Mouse (Mus musculus) fibroblast of lung, adult 2 months (primary cell): ENCODE results near the gene Htra1.
A peak's percentile ranks its signal among the peaks of the same experiment; 100 is the strongest.

Experiments
- DNase-seq: peaks from one replicate; pipeline ENCODE4 v3.0.0-alpha.2; 2011; ENCODE audit warnings: low read depth

The Htra1 gene

GRCm38 (mm10) chr7:130935421-130935792, 504 bp upstream of the Htra1 start:
- DNase-seq, result no peak

DNA sequence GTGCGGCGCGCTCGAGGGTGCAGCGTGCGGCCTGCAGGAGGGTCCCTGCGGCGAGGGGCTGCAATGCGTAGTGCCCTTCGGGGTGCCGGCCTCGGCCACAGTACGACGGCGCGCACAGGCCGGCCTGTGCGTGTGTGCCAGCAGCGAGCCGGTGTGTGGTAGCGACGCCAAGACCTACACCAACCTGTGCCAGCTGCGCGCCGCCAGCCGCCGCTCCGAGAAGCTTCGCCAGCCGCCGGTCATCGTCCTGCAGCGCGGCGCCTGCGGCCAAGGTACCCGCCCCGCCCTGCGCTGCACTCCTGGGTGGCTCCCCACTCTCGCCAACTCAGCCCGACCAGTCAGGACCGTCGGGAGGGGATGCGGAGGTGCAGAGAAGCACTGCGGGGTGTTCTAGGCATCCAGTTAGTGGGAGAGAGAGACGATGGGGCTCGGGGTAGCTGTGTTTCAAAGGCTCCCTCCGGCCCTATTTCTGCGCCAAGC, 601 bp downstream of the Htra1 start:
- no peak for DNase-seq

DNA sequence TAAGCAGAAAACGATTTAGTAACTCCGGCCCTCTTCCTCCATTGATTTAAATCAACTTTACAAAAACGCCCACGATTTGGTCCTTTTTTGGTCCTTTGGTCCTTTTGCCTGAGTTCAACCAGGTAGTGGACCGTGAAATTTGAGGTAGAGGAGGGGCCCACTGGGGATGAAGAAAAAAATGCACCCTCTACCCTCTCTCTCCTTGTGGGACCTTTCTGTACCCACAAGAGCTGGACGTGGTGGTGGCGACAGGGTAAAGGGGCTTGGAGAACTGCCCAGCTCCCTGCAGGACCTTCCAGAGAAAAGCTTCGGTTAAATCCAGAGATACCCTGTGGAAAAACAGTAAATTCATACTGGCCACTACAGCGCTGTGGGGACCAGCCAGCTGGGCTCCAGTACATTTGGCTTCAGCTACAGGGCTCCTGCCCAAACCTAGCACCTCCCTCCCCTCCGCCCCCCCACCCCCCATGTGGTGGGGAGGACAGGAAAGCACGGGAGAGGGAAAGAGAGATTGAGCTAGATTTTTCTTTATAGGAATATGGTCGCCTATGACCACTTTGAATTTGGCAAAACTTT, 1.4 kb downstream of the Htra1 start:
- no peak for DNase-seq

GRCm38 (mm10) chr7:130938005-130938404, 2.1 kb downstream of the Htra1 start:
- DNase-seq, result no peak

GRCm38 (mm10) chr7:130938896-130939295, 3.0 kb downstream of the Htra1 start:
- DNase-seq, result no peak

GRCm38 (mm10) chr7:130940733-130941132, 4.8 kb downstream of the Htra1 start:
- DNase-seq, result no peak

DNA sequence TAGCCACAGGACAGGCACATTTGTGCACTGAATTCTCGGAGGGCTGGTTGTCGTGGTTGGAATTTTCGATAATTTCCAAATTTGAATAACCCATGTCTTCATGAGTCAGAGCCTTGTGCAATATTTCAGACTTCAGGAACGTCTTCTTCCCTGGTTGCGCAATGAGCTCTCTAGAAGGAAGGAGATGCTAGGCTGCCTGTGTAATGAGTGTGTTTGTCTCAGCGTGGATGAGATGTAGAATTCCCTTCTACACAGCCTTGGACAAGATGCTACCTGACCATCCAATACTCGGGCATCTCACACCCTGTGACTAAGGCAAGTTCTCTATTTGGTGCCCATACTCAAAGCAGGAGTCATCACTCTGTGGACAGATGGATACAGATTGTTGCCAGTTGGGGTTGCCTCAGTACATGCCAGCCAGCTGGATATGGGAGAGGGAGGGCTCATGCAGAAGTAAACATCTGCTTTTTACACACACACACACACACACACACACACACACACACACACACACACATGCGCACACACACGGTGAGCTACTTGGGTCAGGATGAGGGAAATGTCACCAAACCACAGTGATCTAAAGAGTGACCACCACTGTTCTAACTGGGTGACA, 7.5 kb downstream of the Htra1 start:
- DNase-seq, result no peak

- no peak for DNase-seq
These were observed 9.0 kb downstream of the Htra1 start for GRCm38 (mm10) chr7:130944766-130945475.

- no peak for DNase-seq
These were observed 9.8 kb downstream of the Htra1 start for GRCm38 (mm10) chr7:130945730-130946129.

GRCm38 (mm10) chr7:130946303-130946702, 10.4 kb downstream of the Htra1 start:
- no peak for DNase-seq

GRCm38 (mm10) chr7:130948563-130949208, 12.8 kb downstream of the Htra1 start:
- DNase-seq, result no peak

DNA sequence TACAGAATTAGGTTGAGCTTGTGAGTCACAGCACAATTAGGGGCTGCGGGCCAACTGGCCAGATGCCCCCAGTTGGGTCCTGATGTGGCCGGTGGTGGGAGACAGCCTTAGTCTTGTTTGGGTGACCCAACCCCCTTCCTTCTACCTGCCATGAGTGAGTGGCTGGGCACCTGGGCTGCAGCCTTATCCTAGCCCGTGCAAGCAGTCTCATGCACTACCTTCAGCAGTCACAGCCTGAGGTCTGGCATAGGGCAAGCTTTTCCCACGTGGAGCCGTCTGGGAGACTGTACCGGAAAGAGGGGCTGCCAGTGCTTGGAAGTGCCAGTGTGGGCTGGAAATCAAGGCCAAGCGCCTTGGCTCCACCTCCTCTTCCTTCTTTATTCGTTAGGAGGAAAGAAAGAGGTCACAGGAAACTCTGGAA, 13.4 kb downstream of the Htra1 start:
- peak; percentile 86 for DNase-seq

- no peak for DNase-seq
These were observed 14.6 kb downstream of the Htra1 start for GRCm38 (mm10) chr7:130950482-130950881.

DNA sequence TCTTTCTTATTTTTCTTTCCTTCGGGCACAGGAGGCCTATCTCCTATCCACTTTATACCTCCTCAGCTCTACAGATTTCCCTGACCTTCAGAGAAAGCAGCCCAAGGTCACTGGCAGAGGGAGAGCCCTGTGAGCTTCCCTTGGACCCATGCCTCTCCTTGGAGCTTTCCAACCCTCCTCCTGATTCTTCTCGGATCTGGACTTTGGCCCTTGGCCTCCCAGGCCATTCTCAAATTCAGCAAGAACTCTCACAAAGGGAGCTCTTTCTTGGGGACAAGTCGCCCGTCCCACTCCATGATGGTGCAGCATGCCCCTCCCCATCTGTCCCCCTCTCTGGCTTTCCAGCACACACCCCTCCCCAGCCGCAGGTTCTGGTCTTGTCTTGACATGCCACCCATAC, 15.1 kb downstream of the Htra1 start:
- no peak for DNase-seq

GRCm38 (mm10) chr7:130953376-130953775, 17.5 kb downstream of the Htra1 start:
- no peak for DNase-seq

DNA sequence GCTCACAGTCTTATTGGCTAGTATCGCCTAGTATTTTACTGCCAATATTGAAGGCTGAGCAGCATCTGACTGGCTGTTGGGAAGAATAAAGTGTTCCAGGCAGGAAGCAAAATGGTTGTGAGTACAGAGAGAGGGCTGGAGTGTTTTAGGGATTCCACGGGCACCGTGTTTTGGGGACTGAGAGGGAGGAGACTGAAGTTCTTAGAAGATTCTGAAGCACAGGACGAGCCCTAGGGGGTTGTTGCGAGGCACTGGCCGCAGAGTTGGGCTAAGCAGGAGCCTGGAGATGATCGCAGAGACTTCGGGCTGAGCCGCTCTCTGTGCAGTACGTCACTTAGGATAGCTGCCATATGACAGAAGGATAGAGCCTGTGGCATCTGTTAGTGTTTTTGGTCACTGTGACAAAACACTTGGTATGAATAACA, 18.3 kb downstream of the Htra1 start:
- DNase-seq, result no peak

DNA sequence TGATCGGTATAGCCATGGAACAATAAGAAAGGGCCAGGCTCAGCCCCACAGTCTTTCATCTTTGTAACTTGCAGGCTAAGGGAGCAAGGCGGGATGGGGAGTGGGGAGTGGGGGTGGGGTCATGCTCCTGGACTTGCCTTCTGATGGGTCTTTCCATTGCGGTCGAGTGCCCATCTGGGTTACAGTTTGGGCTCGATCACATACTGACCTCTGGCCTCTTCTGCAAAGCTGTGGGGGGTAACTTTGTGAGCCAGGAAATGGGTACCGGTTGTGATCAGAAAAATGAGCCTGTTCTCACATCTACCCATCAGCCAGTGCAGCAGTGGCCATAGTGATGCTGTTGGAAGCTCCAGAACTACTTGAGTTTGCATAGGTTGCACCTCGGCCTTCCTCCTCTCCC, 22.6 kb downstream of the Htra1 start:
- no peak for DNase-seq

DNA sequence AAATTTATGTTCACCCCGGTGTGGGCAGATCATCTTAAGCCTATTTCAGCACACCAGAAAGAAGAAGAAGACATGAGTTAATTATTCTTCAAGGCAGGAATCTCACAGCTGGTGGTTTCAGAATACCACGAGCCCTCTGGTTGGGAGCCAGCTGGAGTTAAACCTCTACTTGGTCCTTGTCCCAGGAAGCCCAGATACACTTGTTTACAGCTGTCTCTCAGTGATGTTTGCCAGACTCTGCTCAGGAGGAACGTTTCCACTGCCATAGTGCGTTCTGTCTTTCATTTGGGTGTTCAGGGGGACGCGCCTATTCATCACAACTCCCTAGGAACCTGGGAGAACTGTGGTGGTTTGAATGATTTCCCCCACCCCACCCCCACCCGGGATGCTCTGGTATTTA, 24.0 kb downstream of the Htra1 start:
- no peak for DNase-seq

- no peak for DNase-seq
These were observed 25.5 kb downstream of the Htra1 start for GRCm38 (mm10) chr7:130961429-130961828.

DNA sequence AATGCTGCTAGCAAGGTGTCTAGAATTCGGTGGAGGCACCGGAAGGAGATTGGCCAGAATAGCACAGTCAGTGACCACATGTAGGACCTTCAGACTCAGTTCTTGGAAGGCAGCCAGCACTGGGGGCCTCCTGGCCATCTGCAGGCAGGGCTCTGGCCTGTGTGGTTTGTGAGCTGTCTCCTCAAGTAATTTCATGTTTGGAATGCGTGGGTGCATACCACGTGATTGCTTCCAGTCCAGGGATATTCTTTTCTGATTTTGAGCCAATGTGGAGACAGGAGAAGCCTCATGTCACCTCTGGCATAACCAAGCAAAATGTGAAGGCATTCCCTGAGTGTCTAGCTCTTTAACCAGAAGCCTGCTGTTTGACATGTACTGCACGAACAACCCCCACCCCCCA, 28.8 kb downstream of the Htra1 start:
- no peak for DNase-seq

GRCm38 (mm10) chr7:130965396-130965795, 29.5 kb downstream of the Htra1 start:
- no peak for DNase-seq

DNA sequence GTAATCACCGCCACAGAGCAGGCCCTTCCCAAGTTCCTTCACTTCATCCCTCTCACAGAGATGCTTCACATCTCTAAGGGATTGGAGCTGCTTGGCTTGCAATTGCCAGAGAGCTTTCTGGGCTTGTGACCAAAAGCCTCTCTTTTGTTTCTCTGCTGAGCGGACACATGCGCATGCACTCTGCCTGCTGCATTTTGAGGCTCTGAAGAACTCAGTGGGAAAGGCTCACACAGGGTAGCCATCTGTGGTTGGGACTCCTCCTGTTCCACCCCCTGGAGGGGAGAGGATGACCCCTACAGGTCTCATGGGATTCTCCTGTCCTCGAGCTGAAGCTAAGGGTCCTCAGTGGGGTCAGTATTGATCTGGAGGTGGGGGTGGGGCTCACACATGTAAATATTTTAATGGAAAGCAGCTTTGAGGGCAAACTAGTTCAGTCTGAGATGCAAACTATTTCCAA, 30.0 kb downstream of the Htra1 start:
- no peak for DNase-seq

DNA sequence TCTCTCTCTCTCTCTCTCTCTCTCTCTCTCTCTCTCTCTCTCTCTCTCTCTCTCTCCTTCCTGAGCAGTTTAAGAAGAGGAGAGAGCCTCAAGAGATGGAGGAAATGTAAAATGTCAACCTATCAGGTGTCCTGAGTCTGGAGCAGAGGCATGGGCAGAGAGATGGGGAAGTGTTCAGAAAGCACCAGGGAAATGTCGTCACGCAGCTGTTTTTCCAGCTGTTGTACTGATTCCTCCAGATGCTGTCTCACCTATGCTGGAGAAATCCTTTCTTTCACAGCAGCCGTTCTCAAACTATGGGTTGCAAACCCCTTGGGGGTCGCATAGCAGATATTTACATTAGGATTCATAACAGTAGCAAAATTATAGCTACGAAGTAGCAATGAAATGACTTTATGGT, 30.5 kb downstream of the Htra1 start:
- no peak for DNase-seq
